In the genomic region with DNA sequence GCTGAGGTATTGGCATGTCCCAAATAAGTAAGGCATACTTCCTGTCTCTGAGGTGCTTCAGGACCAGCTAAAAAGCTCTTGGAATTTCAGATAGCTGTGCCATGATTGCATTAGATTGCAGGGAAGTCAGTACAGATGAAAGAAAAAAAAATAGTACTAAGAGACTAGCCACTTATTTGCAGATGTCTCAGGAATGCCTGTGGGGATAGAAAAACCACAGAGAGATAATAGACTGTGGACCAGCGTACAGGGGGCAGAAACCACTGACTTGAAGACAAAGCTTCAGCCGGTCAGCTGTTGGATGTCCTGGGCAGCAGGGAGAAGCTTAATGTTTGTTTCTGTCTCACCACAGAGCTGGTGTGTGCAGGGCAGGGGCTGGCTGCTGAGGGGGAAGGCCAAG, we compare ENCODE assay signal across 16 mouse cellular contexts.
"Had no signal": no experiment of that assay in that cellular context is flagged by ENCODE, and none has a peak within 500 bp of the region (broad histone marks: within the 10 kb centered on the region; RNA-seq: fewer than 3 reads in every experiment).

No protein-coding gene starts in this region.

- H3K4me3 ChIP-seq: limb, embryonic 12.5 days; limb, embryonic 15.5 days; midbrain, embryonic 12.5 days; midbrain, embryonic 15.5 days; neural tube, embryonic 13.5 days had no signal

- H3K27ac ChIP-seq: limb, embryonic 12.5 days; limb, embryonic 15.5 days; liver, embryonic 14.5 days; macrophage; midbrain, embryonic 12.5 days; midbrain, embryonic 15.5 days; neural tube, embryonic 13.5 days had no signal

- H3K27me3 ChIP-seq: limb, embryonic 12.5 days; limb, embryonic 15.5 days; midbrain, embryonic 12.5 days; midbrain, embryonic 15.5 days; neural tube, embryonic 13.5 days had no signal

- H3K9ac ChIP-seq: limb, embryonic 12.5 days; limb, embryonic 15.5 days; liver, embryonic 14.5 days; liver, postnatal 0 days; lung, embryonic 14.5 days; midbrain, embryonic 12.5 days; midbrain, embryonic 15.5 days; neural tube, embryonic 13.5 days had no signal

- H3K36me3 ChIP-seq: limb, embryonic 12.5 days; limb, embryonic 15.5 days; midbrain, embryonic 12.5 days; midbrain, embryonic 15.5 days; neural tube, embryonic 13.5 days had no signal

- H3K9me3 ChIP-seq: limb, embryonic 12.5 days; limb, embryonic 15.5 days; midbrain, embryonic 12.5 days; midbrain, embryonic 15.5 days; neural tube, embryonic 13.5 days had no signal

- H3K4me2 ChIP-seq: limb, embryonic 12.5 days; limb, embryonic 15.5 days; liver, embryonic 11.5 days; lung, embryonic 14.5 days; midbrain, embryonic 12.5 days; midbrain, embryonic 15.5 days; neural tube, embryonic 13.5 days had no signal

- H3K4me1 ChIP-seq: limb, embryonic 12.5 days; midbrain, embryonic 12.5 days; midbrain, embryonic 15.5 days had no signal

- DNase-seq: kidney, postnatal 14 days; kidney, postnatal 4 days; left cerebral cortex, postnatal 4 days; liver, postnatal 0 days; lung, embryonic 14.5 days; thymus, adult 18-20 months; thymus, postnatal 4 days had no signal

- ATAC-seq: liver, postnatal 0 days; lung, postnatal 0 days; midbrain, embryonic 15.5 days had no signal
